Mouse (Mus musculus): ENCODE measurements around the gene Pou5f1.

DNA sequence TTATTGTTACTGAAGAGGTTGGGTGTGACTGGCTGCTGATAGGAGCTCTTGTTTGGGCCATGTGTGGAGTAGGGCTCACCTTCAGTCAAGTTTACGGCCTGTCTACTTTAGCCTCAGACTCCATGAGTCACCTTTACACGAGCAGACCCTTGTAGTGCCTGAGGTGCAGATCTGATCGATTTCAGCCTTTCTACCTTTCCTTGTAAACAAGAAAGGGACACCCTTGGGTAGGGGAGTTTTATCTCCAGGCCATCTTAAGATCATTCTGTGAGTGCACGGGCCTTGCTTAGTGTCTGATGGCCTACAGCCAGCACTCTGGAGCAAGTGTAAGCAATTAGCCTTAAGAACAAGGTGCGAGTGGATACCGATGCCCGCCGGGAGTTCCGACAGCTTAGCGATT is 1.1 kb downstream of the Pou5f1 start:
- no peak for TF ChIP-seq CTCF (IDR thresholded peaks at IDR 0.05; ENCODE audit: borderline replicate concordance, control insufficient read depth, extremely low read depth, insufficient read depth, low read length, poor library complexity)
- no peak for TF ChIP-seq POLR2A (IDR thresholded peaks at IDR 0.05; ENCODE audit: control insufficient read depth, extremely low read depth, insufficient read depth, low read length, poor library complexity)
